Mouse (Mus musculus): Measurements from ENCODE around the gene BC051019.

BC051019 gene

DNA sequence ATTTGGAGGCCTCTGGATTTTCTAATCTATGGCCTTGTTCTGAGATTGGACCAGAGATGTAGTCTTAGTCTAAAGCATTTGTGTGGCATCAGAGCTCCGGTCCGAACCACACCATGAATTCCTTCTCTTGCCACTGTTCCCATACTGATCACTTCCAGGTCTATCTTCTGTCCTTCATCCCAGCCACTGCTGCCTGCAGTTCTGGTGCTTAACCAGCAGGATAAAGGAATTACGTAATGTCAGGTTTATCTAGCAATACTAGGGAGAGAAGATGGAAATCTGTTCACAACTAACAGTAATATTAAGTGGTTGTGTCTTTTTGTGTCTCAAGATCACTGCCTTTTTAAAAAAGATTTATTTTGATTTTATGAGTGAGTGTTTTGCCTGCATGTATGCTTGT is 33.5 kb downstream of the BC051019 start:
- POLR2A ChIA-PET = interaction anchor here in 1 of 4 experiments (1.0 to 2.4 kb wide), 4 partner anchors 15 to 171 kb away, joined by 3 to 9 read pairs (median 4); partner anchors contain the start of gene Rpl27a
- CTCF ChIA-PET = interaction anchor here in 2 of 4 experiments (0.6 to 1.2 kb wide), 2 partner anchors 18 to 26 kb away, joined by 3 to 4 read pairs; no protein-coding TSS in a partner anchor

DNA sequence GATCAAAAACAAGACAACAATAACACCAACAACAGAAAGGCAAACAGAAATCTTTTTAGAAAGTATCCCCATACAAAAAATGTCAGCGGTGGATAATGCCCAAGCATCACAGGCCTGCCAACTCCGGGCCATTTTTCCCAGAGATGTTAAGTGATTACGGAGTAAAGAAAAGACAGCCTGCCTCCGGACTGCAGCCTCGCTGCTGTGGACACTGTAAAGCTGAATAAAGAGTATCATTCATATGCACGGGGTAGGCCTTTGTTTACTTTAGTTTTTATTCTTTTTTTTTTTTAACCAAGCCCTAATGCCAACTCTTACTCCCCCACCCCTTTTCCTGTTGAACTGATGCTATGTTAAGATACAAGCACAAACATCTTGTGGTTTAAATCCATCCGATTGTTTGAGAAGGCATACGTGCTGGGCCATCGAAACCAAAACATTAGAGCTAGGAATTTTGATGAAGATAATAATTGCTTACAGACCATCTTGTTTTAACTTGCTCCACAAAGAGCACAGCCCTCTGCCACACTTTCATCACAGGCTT is 37.0 kb downstream of the BC051019 start:
- CTCF ChIA-PET = interaction anchor here in 2 of 4 experiments (0.6 to 1.1 kb wide), 2 partner anchors 11 to 161 kb away, joined by 3 to 6 read pairs; no protein-coding TSS in a partner anchor

GRCm38 (mm10) chr7:109680879-109681278 is 42.8 kb downstream of the BC051019 start:
- CTCF ChIA-PET = interaction anchor here (0.5 to 1.1 kb wide), 12 partner anchors 10 to 598 kb away, joined by 3 to 9 read pairs (median 4); partner anchors contain the start of genes Akip1 (in 1 of the 4) and Tmem9b (in 1 of the 4)
- POLR2A ChIA-PET = interaction anchor here in 3 of 4 experiments (0.6 to 1.6 kb wide), 22 partner anchors 8 to 1057 kb away, joined by 3 to 6 read pairs (median 4); partner anchors contain the start of genes Akip1 (in 3 of the 3), St5 (in 3 of the 3) and Rpl27a (in 2 of the 3)

More for the DNA sequence above, 37.0 kb downstream of the BC051019 start:
- POLR2A ChIA-PET = interaction anchor here in 3 of 4 experiments (0.6 to 3.1 kb wide), 7 partner anchors 8 to 168 kb away, joined by 3 to 9 read pairs (median 5); partner anchors contain the start of genes Akip1 (in 1 of the 3), Rpl27a (in 1 of the 3) and St5 (in 1 of the 3)

GRCm38 (mm10) chr7:109680284-109680683 is 43.4 kb downstream of the BC051019 start:
- CTCF ChIA-PET = interaction anchor here in 3 of 4 experiments (0.5 to 1.1 kb wide), 4 partner anchors 11 to 157 kb away, joined by 4 to 5 read pairs (median 4); no protein-coding TSS in a partner anchor
- POLR2A ChIA-PET = interaction anchor here in 2 of 4 experiments (0.8 to 1.6 kb wide), 11 partner anchors 8 to 161 kb away, joined by 3 to 6 read pairs (median 4); partner anchors contain the start of genes Akip1 (in 2 of the 2), St5 (in 2 of the 2) and Rpl27a (in 1 of the 2)

- POLR2A ChIA-PET = interaction anchor here in 3 of 4 experiments (0.6 to 3.5 kb wide), 14 partner anchors 11 to 273 kb away, joined by 3 to 16 read pairs (median 3); no protein-coding TSS in a partner anchor
- CTCF ChIA-PET = interaction anchor here in 1 of 4 experiments (0.6 kb wide), 1 partner anchor 575 kb away, joined by 4 read pairs; no protein-coding TSS in a partner anchor
These were observed 48.6 kb downstream of the BC051019 start for GRCm38 (mm10) chr7:109674944-109675628.

GRCm38 (mm10) chr7:109671581-109672471 is 51.8 kb downstream of the BC051019 start:
- ChIA-PET POLR2A (interaction anchor here (0.6 to 4.0 kb wide), 43 partner anchors 8 to 1007 kb away, joined by 3 to 26 read pairs (median 4); partner anchors contain the start of genes Akip1 (in 3 of the 4), Rpl27a (in 3 of the 4) and St5 (in 3 of the 4)), CTCF (interaction anchor here in 2 of 4 experiments (0.6 to 1.2 kb wide), 3 partner anchors 19 to 399 kb away, joined by 3 to 10 read pairs (median 3); no protein-coding TSS in a partner anchor)

GRCm38 (mm10) chr7:109669426-109670170 is 54.1 kb downstream of the BC051019 start:
- ChIA-PET POLR2A (interaction anchor here in 2 of 4 experiments (0.7 to 1.2 kb wide), 5 partner anchors 9 to 53 kb away, joined by 3 read pairs; no protein-coding TSS in a partner anchor), CTCF (interaction anchor here in 2 of 4 experiments (0.6 to 0.9 kb wide), 2 partner anchors 22 to 1013 kb away, joined by 3 to 5 read pairs; no protein-coding TSS in a partner anchor)

- CTCF ChIA-PET = no interaction called here
- POLR2A ChIA-PET = interaction anchor here in 1 of 4 experiments (0.6 to 1.8 kb wide), 6 partner anchors 11 to 144 kb away, joined by 3 to 5 read pairs (median 3); no protein-coding TSS in a partner anchor
These were observed 57.0 kb downstream of the BC051019 start for GRCm38 (mm10) chr7:109666664-109667063.

DNA sequence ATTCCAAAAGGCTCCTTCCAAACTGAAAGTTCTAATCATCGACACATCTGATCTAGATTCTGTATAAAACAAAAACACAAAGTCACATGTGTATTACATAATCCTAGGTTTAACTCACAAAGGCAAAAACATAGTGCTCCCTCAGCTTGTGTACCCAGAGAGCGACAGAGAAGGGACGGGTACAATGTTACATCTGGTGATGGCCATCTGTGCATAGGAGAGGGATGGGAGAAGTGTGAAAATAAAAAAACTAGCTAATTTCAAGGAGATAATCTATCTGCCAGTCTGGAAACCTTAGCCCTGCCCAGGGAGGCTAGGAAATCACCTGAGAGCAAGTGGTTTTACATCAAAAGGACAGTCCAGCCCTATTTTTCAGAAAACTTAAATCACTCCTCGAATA is 61.0 kb downstream of the BC051019 start:
- ChIA-PET POLR2A (interaction anchor here in 2 of 4 experiments (0.6 to 2.9 kb wide), 13 partner anchors 8 to 183 kb away, joined by 3 to 12 read pairs (median 6); partner anchors contain the start of genes Akip1 (in 1 of the 2), Rpl27a (in 1 of the 2) and St5 (in 1 of the 2)), CTCF (no interaction called here)
